Mouse (Mus musculus): ENCODE measurements around the gene Zfp969.
"Not testable (repeated sequence)": the region's sequence is repeated elsewhere in the genome, so short reads cannot be mapped to it uniquely, and the experiment has no call there.

Zfp969 gene

GRCm38 (mm10) chr2:175703546-175703945 is at the start of gene Zfp969:
Gene Zfp969 (minus strand): TSS chr2:175703646.
- DNase-seq, result not testable (repeated sequence)

DNA sequence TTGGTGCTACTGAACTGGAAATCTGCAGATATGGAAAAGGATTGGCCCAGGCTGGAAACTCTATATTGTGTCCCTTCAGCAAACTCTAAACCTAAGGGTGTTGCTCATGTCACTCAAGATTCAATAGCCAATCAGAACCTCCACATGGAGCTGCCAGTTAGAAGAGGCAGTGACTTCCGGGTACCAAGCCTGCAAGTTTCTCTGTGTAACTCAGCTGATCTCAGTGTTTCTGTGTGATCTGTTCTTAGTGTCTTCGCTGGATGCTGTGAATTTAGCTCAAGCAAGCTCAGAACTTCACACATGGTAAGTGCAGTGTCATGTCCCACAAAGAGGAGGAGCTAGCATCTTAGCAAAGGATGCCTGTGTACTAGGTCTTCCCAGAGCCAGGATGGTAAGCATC is 37.8 kb upstream of the Zfp969 start, which contains the start of gene Gm2007:
Gene Gm2007, plus strand, starts transcription at position 301 of the 400 bp plus-strand sequence.
- DNase-seq, result not testable (repeated sequence)

GRCm38 (mm10) chr2:175643678-175644077 is 59.8 kb downstream of the Zfp969 start, which contains the start of gene Gm11007:
Gene Gm11007 (plus strand): TSS chr2:175643978.
- DNase-seq, result not testable (repeated sequence)

All from kidney, adult 11 months (tissue).